Mouse (Mus musculus): Measurements from ENCODE around the gene Brca1.
"Not testable (repeated sequence)": the region's sequence is repeated elsewhere in the genome, so short reads cannot be mapped to it uniquely, and the experiment has no call there.

Brca1 gene

GRCm38 (mm10) chr11:101526686-101527085 lies 25.1 kb downstream of the Brca1 start:
- no peak for DNase-seq

- no peak for DNase-seq
Observed at GRCm38 (mm10) chr11:101525936-101526595, 25.7 kb downstream of the Brca1 start.

- no peak for DNase-seq
Observed at GRCm38 (mm10) chr11:101525056-101525455, 26.7 kb downstream of the Brca1 start.

GRCm38 (mm10) chr11:101524446-101524845 lies 27.3 kb downstream of the Brca1 start:
- DNase-seq: no peak

GRCm38 (mm10) chr11:101519364-101519763 lies 32.4 kb downstream of the Brca1 start:
- no peak for DNase-seq

GRCm38 (mm10) chr11:101518937-101519336 lies 32.8 kb downstream of the Brca1 start:
- no peak for DNase-seq

GRCm38 (mm10) chr11:101507090-101507489 lies 44.7 kb downstream of the Brca1 start:
- no peak for DNase-seq

- no peak for DNase-seq
Observed at GRCm38 (mm10) chr11:101506269-101506780, 45.4 kb downstream of the Brca1 start.

- DNase-seq: no peak
Observed at GRCm38 (mm10) chr11:101486126-101486525, 65.6 kb downstream of the Brca1 start.

GRCm38 (mm10) chr11:101485509-101486028 lies 66.2 kb downstream of the Brca1 start:
- peak; percentile 74 for DNase-seq

GRCm38 (mm10) chr11:101484814-101485213 lies 66.9 kb downstream of the Brca1 start:
- DNase-seq: no peak

- DNase-seq: peak; percentile 49
Observed at GRCm38 (mm10) chr11:101484245-101484644, 67.5 kb downstream of the Brca1 start.

- DNase-seq: no peak
Observed at GRCm38 (mm10) chr11:101483804-101484203, 68.0 kb downstream of the Brca1 start.

GRCm38 (mm10) chr11:101480912-101481311 lies 70.8 kb downstream of the Brca1 start:
- DNase-seq: no peak

GRCm38 (mm10) chr11:101479171-101479635 lies 72.6 kb downstream of the Brca1 start:
- DNase-seq: no peak

GRCm38 (mm10) chr11:101477552-101478211 lies 74.1 kb downstream of the Brca1 start:
- no peak for DNase-seq

GRCm38 (mm10) chr11:101477194-101477551 lies 74.6 kb downstream of the Brca1 start:
- no peak for DNase-seq

- not testable (repeated sequence) for DNase-seq
Observed at GRCm38 (mm10) chr11:101476361-101476760, 75.4 kb downstream of the Brca1 start.

GRCm38 (mm10) chr11:101474298-101474697 lies 77.5 kb downstream of the Brca1 start:
- DNase-seq: no peak

GRCm38 (mm10) chr11:101473686-101474085 lies 78.1 kb downstream of the Brca1 start:
- DNase-seq: not testable (repeated sequence)

GRCm38 (mm10) chr11:101472336-101472735 lies 79.4 kb downstream of the Brca1 start:
- DNase-seq: no peak

GRCm38 (mm10) chr11:101471926-101472325 lies 79.8 kb downstream of the Brca1 start:
- no peak for DNase-seq

- DNase-seq: no peak
Observed at GRCm38 (mm10) chr11:101470206-101470605, 81.5 kb downstream of the Brca1 start.

GRCm38 (mm10) chr11:101469155-101469554 lies 82.6 kb downstream of the Brca1 start:
- no peak for DNase-seq
